Mouse (Mus musculus) CH12.LX (cell line): ENCODE results near the gene Fndc5.

ENCODE experiments used
- BHLHE40 ChIP-seq: IDR thresholded peaks from 2 replicates; pipeline ENCODE4 v1.6.1; 2011; ENCODE audit warnings: mild to moderate bottlenecking, low read depth, low read length, improper control_type of control experiment
- CHD2 ChIP-seq: IDR thresholded peaks from 2 replicates; pipeline ENCODE4 v1.6.1; 2011; ENCODE audit warnings: low read length, improper control_type of control experiment
- CTCF ChIP-seq, 2 experiments: IDR thresholded peaks in 1 of 2; conservative IDR thresholded peaks in 1 of 2; 2 replicates each; pipeline ENCODE4 v1.5.1; 2011 to 2012; ENCODE audit warnings: low read depth in 2 of 2, low read length in 2 of 2, improper control_type of control experiment in 1 of 2, inconsistent platforms in 1 of 2, mild to moderate bottlenecking in 1 of 2, moderate library complexity in 1 of 2
- ELF1 ChIP-seq: IDR thresholded peaks from 2 replicates; pipeline ENCODE4 v1.6.1; 2014; ENCODE audit warnings: low read depth, mild to moderate bottlenecking, inconsistent platforms, low read length, improper control_type of control experiment
- MEF2A ChIP-seq: IDR thresholded peaks from 2 replicates; pipeline ENCODE4 v1.6.1; 2014; ENCODE audit warnings: low read depth, mild to moderate bottlenecking, inconsistent platforms, low read length, improper control_type of control experiment, borderline replicate concordance
- POLR2A ChIP-seq: IDR thresholded peaks from 2 replicates; pipeline ENCODE4 v1.6.1; 2011; ENCODE audit warnings: low read depth, mild to moderate bottlenecking, improper control_type of control experiment, low read length

DNA sequence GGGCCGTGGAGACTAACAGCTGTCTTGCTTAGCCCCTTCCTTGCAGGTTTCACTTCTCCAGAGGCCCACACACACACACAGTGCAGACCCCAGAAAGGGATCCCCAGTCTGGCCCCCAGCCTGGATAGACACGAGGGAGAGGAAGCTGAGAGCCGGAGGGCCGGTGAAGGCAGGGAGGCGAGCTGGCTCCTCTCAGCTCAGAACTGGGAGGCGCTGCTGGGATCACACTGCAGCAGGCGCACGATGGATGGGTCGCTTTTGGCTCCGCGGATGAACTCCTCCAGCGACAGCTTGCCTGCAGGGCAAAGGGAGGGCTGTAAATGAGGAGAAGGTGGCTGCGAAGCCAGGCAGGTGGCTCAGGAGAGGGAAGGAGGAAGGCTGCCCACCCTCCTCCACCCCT lies 24.6 kb upstream of the Fndc5 start:
- TF ChIP-seq POLR2A (no peak), CTCF (conservative IDR thresholded peaks at IDR 0.05 in 1 of 2, IDR thresholded peaks at IDR 0.05 in 1 of 2; ENCODE audit: low read depth in 2 of 2, low read length in 2 of 2) (no peak), BHLHE40 (no peak), MEF2A (no peak), CHD2 (no peak), ELF1 (no peak)
